Mouse (Mus musculus) Patski (cell line): Measurements from ENCODE around the gene B230104I21Rik. TPM values are rescaled to one million over a fixed set of nuclear protein-coding genes. Genes with fewer than 3 reads are reported as not detected.

Source experiments
- ATAC-seq: fragments of 100-300 bp; one replicate; pipeline ENCODE4 v1.8.0; 2021
- CTCF ChIA-PET: fragments of 350-600 bp; sonication (Branson Sonifier 250); formaldehyde crosslinking; loops from one replicate; lab custom pipeline; 2022; ENCODE audit warnings: inconsistent platforms; lab: Charles Lee
- POLR2A ChIA-PET: fragments of 350-600 bp; sonication (Branson Sonifier 250); formaldehyde crosslinking; loops from one replicate; lab custom pipeline; 2022; ENCODE audit warnings: antibody characterized with exemption, inconsistent platforms; lab: Charles Lee
- DNase-seq: peaks from one replicate; pipeline ENCODE4 v3.0.0-alpha.2; 2011; ENCODE audit warnings: low read depth, low spot score
- H3K27me3 ChIP-seq: fragments of 371-371 bp; one replicate; pipeline ENCODE4 v1.5.1; 2021
- CTCF ChIP-seq: fragments of 100-300 bp; IDR thresholded peaks from one replicate; pipeline ENCODE4 v1.5.1; 2021
- in situ Hi-C: fragments of 300-500 bp; cut with MboI; formaldehyde crosslinking; loops from 3 replicates; pipeline ENCODE4 v1.11.1; 2018; ENCODE audit warnings: low pct_unique_long_range_greater_than_20kb, mixed read lengths
- polyA plus RNA-seq: library from polyadenylated mRNA; unstranded; gene quantifications from one replicate; pipeline ENCODE4 v1.2.3, GENCODE M21; 2021

B230104I21Rik gene
- polyA plus RNA-seq, 1 experiment from 2014 or later: not detected

- ATAC-seq: no peak
- H3K27me3 ChIP-seq: peaks cover 44% of the 10 kb centered on the region
- ChIA-PET POLR2A (no interaction called here), CTCF (no interaction called here)
- no peak for DNase-seq
- in situ Hi-C loops: no loop called here
- TF ChIP-seq CTCF: no peak
Measured at GRCm38 (mm10) chr4:154346731-154347522, 11.0 kb downstream of the B230104I21Rik start.

- in situ Hi-C loops: no loop called here
- ATAC-seq: no peak
- no peak for DNase-seq
- ChIA-PET CTCF (no interaction called here), POLR2A (no interaction called here)
- no peak for TF ChIP-seq CTCF
- peaks cover 44% of the 10 kb centered on the region for H3K27me3 ChIP-seq
Measured at GRCm38 (mm10) chr4:154348197-154348786, 12.4 kb downstream of the B230104I21Rik start.

- in situ Hi-C loops: no loop called here
- no peak for TF ChIP-seq CTCF
- DNase-seq: no peak
- ChIA-PET POLR2A (no interaction called here), CTCF (interaction anchor here (1.5 kb wide), 1 partner anchor 10 kb away, joined by 3 read pairs; no protein-coding TSS in a partner anchor)
- no peak for ATAC-seq
- H3K27me3 ChIP-seq: peaks cover 29% of the 10 kb centered on the region
Measured at GRCm38 (mm10) chr4:154352246-154352645, 16.3 kb downstream of the B230104I21Rik start.

GRCm38 (mm10) chr4:154355408-154355807 is 19.5 kb downstream of the B230104I21Rik start:
- POLR2A ChIA-PET: no interaction called here
- CTCF ChIA-PET: no interaction called here
- no peak for TF ChIP-seq CTCF
- in situ Hi-C loops: no loop called here
- peaks cover 20% of the 10 kb centered on the region for H3K27me3 ChIP-seq
- DNase-seq: no peak
- no peak for ATAC-seq

GRCm38 (mm10) chr4:154358370-154358769 is 22.4 kb downstream of the B230104I21Rik start:
- DNase-seq (no peak), ATAC-seq (no peak)
- H3K27me3 ChIP-seq: peaks cover 19% of the 10 kb centered on the region
- ChIA-PET POLR2A (no interaction called here), CTCF (no interaction called here)
- in situ Hi-C loops: no loop called here
- TF ChIP-seq CTCF: no peak

GRCm38 (mm10) chr4:154358816-154359215 is 22.9 kb downstream of the B230104I21Rik start:
- H3K27me3 ChIP-seq: peaks cover 19% of the 10 kb centered on the region
- DNase-seq: no peak
- POLR2A ChIA-PET: no interaction called here
- ATAC-seq: no peak
- CTCF ChIA-PET: no interaction called here
- in situ Hi-C loops: no loop called here
- no peak for TF ChIP-seq CTCF

GRCm38 (mm10) chr4:154359762-154360300 is 23.9 kb downstream of the B230104I21Rik start:
- DNase-seq (no peak), ATAC-seq (no peak)
- TF ChIP-seq CTCF: no peak
- in situ Hi-C loops: no loop called here
- peaks cover 17% of the 10 kb centered on the region for H3K27me3 ChIP-seq
- CTCF ChIA-PET: no interaction called here
- POLR2A ChIA-PET: no interaction called here

GRCm38 (mm10) chr4:154360441-154360840 is 24.5 kb downstream of the B230104I21Rik start:
- CTCF ChIA-PET: no interaction called here
- in situ Hi-C loops: no loop called here
- ATAC-seq (no peak), DNase-seq (no peak)
- POLR2A ChIA-PET: no interaction called here
- peaks cover 14% of the 10 kb centered on the region for H3K27me3 ChIP-seq
- TF ChIP-seq CTCF: no peak

GRCm38 (mm10) chr4:154360850-154361249 is 24.9 kb downstream of the B230104I21Rik start:
- no peak for TF ChIP-seq CTCF
- POLR2A ChIA-PET: interaction anchor here (0.7 kb wide), 1 partner anchor 213 kb away, joined by 3 read pairs; no protein-coding TSS in a partner anchor
- H3K27me3 ChIP-seq: peaks cover 14% of the 10 kb centered on the region
- CTCF ChIA-PET: no interaction called here
- in situ Hi-C loops: no loop called here
- DNase-seq (no peak), ATAC-seq (no peak)

- H3K27me3 ChIP-seq: peaks cover 26% of the 10 kb centered on the region
- CTCF ChIA-PET: no interaction called here
- no peak for TF ChIP-seq CTCF
- no peak for ATAC-seq
- in situ Hi-C loops: no loop called here
- POLR2A ChIA-PET: no interaction called here
- no peak for DNase-seq
Measured at GRCm38 (mm10) chr4:154364752-154365151, 28.8 kb downstream of the B230104I21Rik start.

GRCm38 (mm10) chr4:154366836-154367235 is 30.9 kb downstream of the B230104I21Rik start:
- no peak for TF ChIP-seq CTCF
- DNase-seq (no peak), ATAC-seq (no peak)
- in situ Hi-C loops: no loop called here
- peaks cover 34% of the 10 kb centered on the region for H3K27me3 ChIP-seq
- ChIA-PET CTCF (interaction anchor here (1.3 kb wide), 1 partner anchor 25 kb away, joined by 3 read pairs; no protein-coding TSS in a partner anchor), POLR2A (interaction anchor here (0.6 kb wide), 1 partner anchor 44 kb away, joined by 3 read pairs; no protein-coding TSS in a partner anchor)
